Mouse (Mus musculus) small intestine, adult 2 months (tissue): ENCODE results near the gene Zfp524.

Source experiments
- CTCF ChIP-seq: fragments of 200-500 bp; IDR thresholded peaks from 2 replicates; pipeline ENCODE4 v1.5.1; 2012; ENCODE audit warnings: low read depth, mild to moderate bottlenecking, control low read depth, inconsistent platforms, low read length, moderate library complexity, mixed read lengths; ENCODE audit not compliant: insufficient replicate concordance, insufficient read length; ENCODE audit errors: extremely low read depth
- POLR2A ChIP-seq: fragments of 200-500 bp; IDR thresholded peaks from 2 replicates; pipeline ENCODE4 v1.6.1; 2012; ENCODE audit warnings: low read depth, mild to moderate bottlenecking, control low read depth, inconsistent platforms, low read length, moderate library complexity

- TF ChIP-seq CTCF (no peak), POLR2A (no peak)
Observed at GRCm38 (mm10) chr7:5012681-5013513, 1.3 kb upstream of the Zfp524 start.
